Mouse (Mus musculus): Measurements from ENCODE around the gene Gm20767. TPM values are rescaled to one million over a fixed set of nuclear protein-coding genes. Genes with fewer than 3 reads are reported as not detected.

Gm20767 gene
- not detected in 2 replicates for polyA plus RNA-seq (2021; fragmentation: Nextera tagmentation)
- long read RNA-seq, experiment 1, result 0 reads
- long read RNA-seq, experiment 2, result 0 reads

DNA sequence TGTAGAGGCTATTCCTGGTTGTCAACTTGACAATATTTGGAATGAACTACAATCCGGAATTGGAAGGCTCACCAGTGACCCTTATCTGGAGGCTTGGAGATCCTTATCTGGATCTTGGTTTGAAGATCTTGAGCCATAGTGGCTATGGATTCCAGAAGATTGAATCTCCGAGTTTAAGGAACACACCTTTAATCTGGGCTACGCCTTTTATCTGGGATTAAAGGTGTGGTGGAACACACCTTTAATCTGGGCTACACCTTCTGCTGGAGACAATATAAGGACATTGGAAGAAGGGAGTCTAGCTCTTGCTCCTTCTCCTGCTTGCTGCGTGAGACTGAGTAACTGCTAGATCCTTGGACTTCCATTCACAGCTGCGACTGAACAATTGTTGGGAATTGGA, at the start of gene Gm20767:
TSS of gene Gm20767 (plus strand) at position 301 of the 400 bp plus-strand sequence.

DNA sequence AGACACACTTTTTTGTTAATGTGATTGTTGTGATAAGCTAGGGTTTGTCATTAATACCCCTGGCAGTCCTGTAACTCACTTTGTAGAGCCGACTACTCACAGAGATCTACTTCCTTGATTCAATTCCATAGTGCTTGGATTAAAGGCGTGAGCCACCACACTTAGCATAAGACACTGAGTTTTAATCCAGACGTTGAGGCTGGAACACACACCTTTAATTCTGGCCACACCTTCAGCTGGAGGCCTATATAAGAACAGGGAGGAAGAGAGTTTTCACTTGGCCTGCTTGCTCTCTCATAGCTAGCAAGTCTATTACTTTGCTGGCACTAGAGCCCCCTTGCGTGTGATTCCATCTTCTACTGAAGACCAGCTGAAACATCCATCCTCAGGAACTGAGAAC, 32.1 kb downstream of the Gm20767 start, which contains the start of gene Gm21818:
TSS of gene Gm21818 (plus strand) at position 301 of the 400 bp plus-strand sequence.

Other genes with a start within 250 kb of the Gm20767 start
- gene Tcstv1, start 245.5 kb upstream of the Gm20767 start, polyA plus RNA-seq (2021; fragmentation: Nextera tagmentation), result not detected in 2 replicates
- gene Gm21761, start 211.0 kb upstream of the Gm20767 start, polyA plus RNA-seq (2021; fragmentation: Nextera tagmentation), result not detected in 2 replicates
- gene B020031M17Rik, start 189.4 kb upstream of the Gm20767 start, polyA plus RNA-seq (2021; fragmentation: Nextera tagmentation), result not detected in 2 replicates
- not detected in 2 replicates for gene Gm36079, start 113.2 kb upstream of the Gm20767 start, polyA plus RNA-seq (2021; fragmentation: Nextera tagmentation)
- 0.13 TPM in 1 of 2 replicates, not detected in the other for gene Gm21188, start 88.1 kb upstream of the Gm20767 start, polyA plus RNA-seq (2021; fragmentation: Nextera tagmentation)
- not detected in 2 replicates for gene Gm21818, start 32.2 kb downstream of the Gm20767 start, polyA plus RNA-seq (2021; fragmentation: Nextera tagmentation)
- not detected in 2 replicates for gene Gm21762, start 75.7 kb downstream of the Gm20767 start, polyA plus RNA-seq (2021; fragmentation: Nextera tagmentation)
- gene Gm21731, start 98.9 kb downstream of the Gm20767 start, polyA plus RNA-seq (2021; fragmentation: Nextera tagmentation), result not detected in 2 replicates
- not detected in 2 replicates for gene AF067061, start 122.9 kb downstream of the Gm20767 start, polyA plus RNA-seq (2021; fragmentation: Nextera tagmentation)
- 0.09 and 0.14 TPM in 2 replicates for gene BC147527, start 160.1 kb downstream of the Gm20767 start, polyA plus RNA-seq (2021; fragmentation: Nextera tagmentation)
- gene Tcstv3, start 176.6 kb downstream of the Gm20767 start, polyA plus RNA-seq (2021; fragmentation: Nextera tagmentation), result not detected in 2 replicates

All from layer of hippocampus, adult 6 months (tissue).